In genomic region chr8:88339221-88339620, GRCm38 (mm10) we compare ENCODE assay signal across 11 mouse cellular contexts. TPM values are rescaled to one million over a fixed set of nuclear protein-coding genes. Genes with fewer than 3 reads are reported as not detected.
A peak's percentile ranks its signal among the peaks of the same experiment; 100 is the strongest.
DNase-seq lines count a peak whose midpoint lies in the region; ATAC-seq and TF ChIP-seq lines count a peak whose summit lies in the region.
"Had no signal": no experiment of that assay in that cellular context is flagged by ENCODE, and none has a peak within 500 bp of the region (broad histone marks: within the 10 kb centered on the region; RNA-seq: fewer than 3 reads in every experiment).

No protein-coding gene starts in this region.

- intact Hi-C loops in heart, adult 2 months (cut with DNase I): no loop called here

- peaks cover 90% of the 10 kb centered on the region for H3K36me3 ChIP-seq in heart, embryonic 13.5 days
- peaks cover 36% of the 10 kb centered on the region for H3K36me3 ChIP-seq in heart, adult 2 months (ENCODE audit: control insufficient read depth, insufficient read depth, low read length)

- no peak for TF ChIP-seq CTCF in heart, adult 2 months (IDR thresholded peaks at IDR 0.05)
- no peak for TF ChIP-seq CTCF in layer of hippocampus, adult 2 months (conservative IDR thresholded peaks at IDR 0.05)

- peak overlapping the region; percentile 92 for H3K27ac ChIP-seq in heart, embryonic 13.5 days (replicated peaks)
- no peak overlapping the region for H3K27ac ChIP-seq in heart, adult 2 months
- H3K27ac ChIP-seq in layer of hippocampus, adult 2 months: 0 out of 2 replicates have a peak overlapping the region, but pooled peaks have one; percentile 0
- H3K27ac ChIP-seq: macrophage had no signal

- no peak for TF ChIP-seq EP300 in heart, adult 2 months (IDR thresholded peaks at IDR 0.05; ENCODE audit: insufficient read depth, low read depth, low read length)

- no peaks in the 10 kb centered on the region for H3K79me2 ChIP-seq in heart, adult 2 months (replicated peaks; ENCODE audit: control insufficient read depth, insufficient read depth, low read length)

- no peak overlapping the region; the same call in 1 of the 2 replicates for H3K9ac ChIP-seq in heart, embryonic 13.5 days
- no peak overlapping the region for H3K9ac ChIP-seq in heart, adult 2 months (ENCODE audit: low read depth, low read length)

- H3K4me2 ChIP-seq in heart, embryonic 13.5 days: no peak overlapping the region
- H3K4me2 ChIP-seq: liver, embryonic 11.5 days had no signal

- TF ChIP-seq POLR2A in heart, adult 2 months (IDR thresholded peaks at IDR 0.05; ENCODE audit: insufficient read depth, low read depth, low read length): no peak

- no peak for DNase-seq in heart, adult 2 months
- no peak for DNase-seq in layer of hippocampus, adult 2 months (ENCODE audit: low spot score in 2 of 2)
- DNase-seq in layer of hippocampus, postnatal 25 days (ENCODE audit: extremely low spot score in 1 of 2, low spot score in 1 of 2): no peak
- peak; percentile 36 to 41 for DNase-seq in cerebellum, adult 18-20 months
- peak; percentile 36 to 58 for DNase-seq in cerebellum, postnatal 14 days
- DNase-seq: adrenal gland, postnatal 10 days had no signal

- H3K4me3 ChIP-seq in heart, embryonic 13.5 days: no peak overlapping the region
- H3K4me3 ChIP-seq in heart, adult 2 months: no peak overlapping the region
- H3K4me3 ChIP-seq in layer of hippocampus, adult 2 months: no peak overlapping the region

- H3K9me3 ChIP-seq in heart, embryonic 13.5 days: no peaks in the 10 kb centered on the region

- 37% methylated on average over 3 of the region's 3 CpGs for WGBS in heart, embryonic 13.5 days
- WGBS in heart, adult 2 months: 40% methylated on average over 3 of the region's 3 CpGs

- H3K27me3 ChIP-seq in heart, embryonic 13.5 days (replicated peaks): no peaks in the 10 kb centered on the region
- H3K27me3 ChIP-seq in heart, adult 2 months (ENCODE audit: control insufficient read depth, insufficient read depth, low read length): no peaks in the 10 kb centered on the region
- H3K27me3 ChIP-seq: CH12.LX had no signal

- H3K4me1 ChIP-seq in heart, embryonic 13.5 days: peaks cover 44% of the 10 kb centered on the region
- peaks cover 4% of the 10 kb centered on the region; the same call in 1 of the 2 replicates for H3K4me1 ChIP-seq in heart, adult 2 months (ENCODE audit: control insufficient read depth, insufficient read depth, low read length)

- ATAC-seq in heart, embryonic 13.5 days (ENCODE audit: extremely low read depth, insufficient number of reproducible peaks, low FRiP score, low TSS enrichment): no peak
- ATAC-seq in inflammation-experienced regulatory T-cells, adult 6 months: no peak

RNA-seq across cellular contexts. Expression of gene Brd7, which starts 22.8 kb away (rescaled TPM):
- polyA plus RNA-seq in heart, embryonic 13.5 days (2015; fragmentation: Nextera tagmentation; extraction: Ambion mirVana): 67.1 and 68.2 TPM in 2 replicates
- total RNA-seq in heart, adult 2 months (2021): 10 to 100 TPM; 78.9 to 79.0 TPM
- 30.9 and 44.6 TPM in 2 replicates for polyA plus RNA-seq in heart, adult 2 months (2012; rRNA removed)
- 10 to 100 TPM; 57.0 to 58.4 TPM for total RNA-seq in layer of hippocampus, adult 2 months (2021)
- 10 to 100 TPM; 53.3 to 55.2 TPM for total RNA-seq in layer of hippocampus, postnatal 25 days (2021)
- 10 to 100 TPM; 63.8 to 67.0 (median 64.7) TPM for polyA plus RNA-seq in inflammation-experienced regulatory T-cells, adult 6 months (2017; shearing (Covaris generic))

Comparison
In these comparisons a context has a peak if more than half of its experiments do, and no peak if none do; other contexts are left out.
1. DNase-seq: peak in cerebellum, adult 18-20 months (2 of 2) and cerebellum, postnatal 14 days (2 of 2); none in heart, adult 2 months (0 of 2), layer of hippocampus, adult 2 months (0 of 2) and layer of hippocampus, postnatal 25 days (0 of 2).